Mouse (Mus musculus): ENCODE measurements around the gene Colq.

GRCm38 (mm10) chr14:31564452-31565179 is 26.5 kb downstream of the Colq start:
- TF ChIP-seq CTCF (IDR thresholded peaks at IDR 0.05; ENCODE audit: borderline replicate concordance, extremely low read depth, insufficient read depth, insufficient read length) (no peak), POLR2A (IDR thresholded peaks at IDR 0.05; ENCODE audit: borderline replicate concordance, extremely low read depth, insufficient read depth, insufficient read length, poor library complexity, severe bottlenecking) (no peak)
